Mouse (Mus musculus): ENCODE data around the gene Ptpn20. TPM values are rescaled to one million over a fixed set of nuclear protein-coding genes. Genes with fewer than 3 reads are reported as not detected.

The Ptpn20 gene
- polyA plus RNA-seq, 1 experiment from 2014 or later: 0.04 TPM

GRCm38 (mm10) chr14:33682768-33683167 lies 93.8 kb downstream of the Ptpn20 start:
- H3K4me3 ChIP-seq (ENCODE audit: low read depth, low read length): no peak overlapping the region
- no peak for ATAC-seq
- no peaks in the 10 kb centered on the region for H3K9me3 ChIP-seq (ENCODE audit: control insufficient read depth)
- WGBS: 81% methylated on average over 2 of the region's 2 CpGs
- H3K36me3 ChIP-seq (ENCODE audit: control insufficient read depth, insufficient read depth): no peaks in the 10 kb centered on the region
- no peak overlapping the region for H3K4me2 ChIP-seq (replicated peaks; ENCODE audit: low read depth)
- H3K4me1 ChIP-seq (replicated peaks; ENCODE audit: control insufficient read depth, insufficient read depth, low read length): no peaks in the 10 kb centered on the region
- TF ChIP-seq CTCF (IDR thresholded peaks at IDR 0.05; ENCODE audit: low read depth): no peak
- no peak overlapping the region for H3K9ac ChIP-seq (ENCODE audit: low read depth, low read length)
- H3K27me3 ChIP-seq (replicated peaks; ENCODE audit: control insufficient read depth, insufficient read depth, low read length): no peaks in the 10 kb centered on the region
- H3K27ac ChIP-seq (ENCODE audit: low read depth, low read length): no peak overlapping the region

GRCm38 (mm10) chr14:33683701-33684100 lies 94.7 kb downstream of the Ptpn20 start:
- ATAC-seq: no peak
- WGBS: 36% methylated on average over 13 of the region's 13 CpGs
- Histone ChIP-seq H3K4me3 (ENCODE audit: low read depth, low read length) (no peak overlapping the region), H3K4me1 (replicated peaks; ENCODE audit: control insufficient read depth, insufficient read depth, low read length) (no peaks in the 10 kb centered on the region), H3K27ac (ENCODE audit: low read depth, low read length) (no peak overlapping the region), H3K9me3 (ENCODE audit: control insufficient read depth) (no peaks in the 10 kb centered on the region), H3K36me3 (ENCODE audit: control insufficient read depth, insufficient read depth) (no peaks in the 10 kb centered on the region), H3K9ac (ENCODE audit: low read depth, low read length) (no peak overlapping the region), H3K27me3 (replicated peaks; ENCODE audit: control insufficient read depth, insufficient read depth, low read length) (no peaks in the 10 kb centered on the region), H3K4me2 (replicated peaks; ENCODE audit: low read depth) (no peak overlapping the region)
- TF ChIP-seq CTCF (IDR thresholded peaks at IDR 0.05; ENCODE audit: low read depth): no peak

- Histone ChIP-seq H3K4me1 (replicated peaks; ENCODE audit: control insufficient read depth, insufficient read depth, low read length) (no peaks in the 10 kb centered on the region), H3K9ac (ENCODE audit: low read depth, low read length) (no peak overlapping the region), H3K36me3 (ENCODE audit: control insufficient read depth, insufficient read depth) (no peaks in the 10 kb centered on the region), H3K4me2 (replicated peaks; ENCODE audit: low read depth) (no peak overlapping the region), H3K27me3 (replicated peaks; ENCODE audit: control insufficient read depth, insufficient read depth, low read length) (no peaks in the 10 kb centered on the region), H3K4me3 (ENCODE audit: low read depth, low read length) (no peak overlapping the region), H3K27ac (ENCODE audit: low read depth, low read length) (no peak overlapping the region), H3K9me3 (ENCODE audit: control insufficient read depth) (no peaks in the 10 kb centered on the region)
- ATAC-seq: no peak
- WGBS: 36% methylated on average over 6 of the region's 6 CpGs
- no peak for TF ChIP-seq CTCF (IDR thresholded peaks at IDR 0.05; ENCODE audit: low read depth)
Measured at GRCm38 (mm10) chr14:33687444-33688028, 98.5 kb downstream of the Ptpn20 start.

GRCm38 (mm10) chr14:33689044-33689443 lies 100.0 kb downstream of the Ptpn20 start:
- Histone ChIP-seq H3K27me3 (replicated peaks; ENCODE audit: control insufficient read depth, insufficient read depth, low read length) (no peaks in the 10 kb centered on the region), H3K4me2 (replicated peaks; ENCODE audit: low read depth) (no peak overlapping the region), H3K4me3 (ENCODE audit: low read depth, low read length) (no peak overlapping the region), H3K27ac (ENCODE audit: low read depth, low read length) (no peak overlapping the region), H3K4me1 (replicated peaks; ENCODE audit: control insufficient read depth, insufficient read depth, low read length) (no peaks in the 10 kb centered on the region), H3K36me3 (ENCODE audit: control insufficient read depth, insufficient read depth) (no peaks in the 10 kb centered on the region), H3K9ac (ENCODE audit: low read depth, low read length) (no peak overlapping the region), H3K9me3 (ENCODE audit: control insufficient read depth) (no peaks in the 10 kb centered on the region)
- ATAC-seq: no peak
- peak; percentile 22; the same call in 1 of the 2 replicates for TF ChIP-seq CTCF (IDR thresholded peaks at IDR 0.05; ENCODE audit: low read depth)

Other genes starting within 250 kb of the Ptpn20 start
- gene Mapk8, start 142.0 kb upstream of the Ptpn20 start, polyA plus RNA-seq (2015; fragmentation: Nextera tagmentation; extraction: Ambion mirVana): 7.1 and 8.6 TPM in 2 replicates
- not detected in 2 replicates for gene Frmpd2, start 117.5 kb upstream of the Ptpn20 start, polyA plus RNA-seq (2015; fragmentation: Nextera tagmentation; extraction: Ambion mirVana)